Mouse (Mus musculus) spleen, adult 10 weeks (tissue): ENCODE data around the gene Shisal2b. TPM values are rescaled to one million over a fixed set of nuclear protein-coding genes. Genes with fewer than 3 reads are reported as not detected.

Experiments used
- polyA plus RNA-seq: library from polyadenylated mRNA; stranded (reverse); fragments of 350-450 nt; fragmentation: Illumina TruSeq; extraction: RNeasy Lipid Tissue Mini Kit (QIAGEN cat#74804); gene quantifications from one replicate; pipeline ENCODE4 v1.2.3, GENCODE M21; 2015; ENCODE audit warnings: low replicate concordance; ENCODE audit not compliant: insufficient read depth

Gene Shisal2b
- polyA plus RNA-seq, result not detected

DNA sequence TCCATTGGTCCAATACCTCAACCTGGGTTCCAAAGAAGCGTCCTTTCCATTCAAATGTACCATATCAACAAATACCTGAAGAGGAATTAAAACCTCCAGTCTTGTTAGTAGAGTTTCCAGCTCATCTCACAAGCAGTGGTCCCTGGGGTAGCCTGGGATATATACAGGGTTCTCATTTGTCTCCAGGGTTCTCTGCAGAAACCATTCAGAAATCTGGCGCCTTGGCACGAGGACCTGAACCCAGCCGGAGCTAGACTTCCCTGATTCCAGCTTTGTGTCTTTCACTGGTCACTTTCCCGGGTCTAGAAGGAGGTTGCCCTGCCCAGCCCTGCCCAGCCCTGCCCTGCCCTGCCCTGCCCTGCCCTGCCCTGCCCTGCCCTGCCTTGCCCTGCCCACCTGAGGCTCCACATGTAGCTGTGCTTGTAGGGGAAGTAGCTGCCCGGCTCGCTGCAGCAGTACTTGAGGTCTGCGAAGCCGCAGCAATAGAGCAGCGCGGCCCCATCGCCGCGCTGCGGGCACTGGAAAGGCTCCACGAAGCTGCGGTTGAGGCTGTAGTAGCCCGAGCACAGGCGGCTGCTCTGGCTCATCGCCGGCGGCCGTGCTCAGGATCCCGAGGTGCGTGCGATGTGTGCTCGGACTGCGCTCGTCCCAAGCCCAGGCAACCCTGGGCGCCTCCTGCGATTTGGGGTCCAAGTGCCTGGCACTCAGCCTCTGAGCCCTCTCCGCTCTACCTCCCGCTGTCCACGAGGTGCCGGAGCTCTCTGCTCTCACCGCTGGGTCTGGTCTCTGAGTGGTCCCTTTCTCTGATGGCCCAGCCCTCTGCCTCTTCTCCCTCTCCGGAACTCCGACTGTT, at the start of gene Shisal2b:
Shisal2b (minus strand) TSS at position 767 of the 853 bp plus-strand sequence.

DNA sequence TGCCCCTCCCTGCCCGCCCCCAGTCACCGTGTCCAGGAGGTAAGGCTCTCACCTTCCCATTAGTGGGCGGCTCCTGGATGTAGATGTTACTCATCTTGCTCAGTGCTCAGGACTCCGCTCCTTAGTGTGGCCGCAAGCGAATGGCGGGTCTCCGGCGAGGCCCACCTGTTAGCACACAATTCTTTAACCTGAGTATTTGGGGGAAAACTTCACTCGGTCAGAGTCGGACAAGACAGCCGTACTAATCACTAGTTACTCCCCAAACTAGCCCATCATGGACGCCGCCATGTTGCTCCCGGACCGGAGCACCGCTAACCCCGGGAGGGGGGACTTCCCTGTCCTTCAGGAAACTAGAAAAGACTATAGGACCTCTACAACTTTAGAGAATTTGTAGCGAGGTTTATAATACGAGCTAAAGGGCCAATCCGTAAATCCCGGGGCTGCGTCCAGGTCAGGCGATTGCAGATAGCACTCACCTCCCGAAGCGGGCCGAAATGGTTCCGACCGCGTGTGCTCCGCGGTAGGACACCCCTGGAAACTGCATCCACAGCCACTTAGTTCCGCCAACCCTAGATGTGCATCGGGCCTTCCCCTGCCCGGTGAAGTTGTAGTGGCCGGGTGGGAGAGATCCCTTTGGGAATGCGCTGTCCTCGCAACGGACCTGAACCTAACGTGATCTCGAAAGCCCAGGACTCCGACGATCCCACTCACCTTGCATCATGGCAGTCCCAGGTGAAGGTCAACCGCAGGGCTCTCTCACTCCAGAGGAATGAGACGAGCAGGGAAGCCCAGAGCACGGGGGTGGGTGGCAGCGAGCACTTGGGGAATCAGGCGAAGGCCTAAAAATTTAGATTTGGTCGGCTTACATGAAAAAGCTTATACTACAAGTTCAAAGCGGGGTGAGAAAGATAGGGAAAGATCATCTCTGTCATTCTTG, 46.8 kb downstream of the Shisal2b start, which contains the start of gene Cwc27:
Cwc27 (minus strand) TSS at position 508 of the 937 bp plus-strand sequence.

Other genes with a start within 250 kb of the Shisal2b start
- gene Srek1ip1, start 71.4 kb downstream of the Shisal2b start, polyA plus RNA-seq, result 20.1 TPM
- 24.4 TPM for gene Cwc27, start 46.8 kb downstream of the Shisal2b start, polyA plus RNA-seq
- gene Rgs7bp, start 191.0 kb upstream of the Shisal2b start, polyA plus RNA-seq, result 1.8 TPM
- gene 4933425L06Rik, start 218.2 kb upstream of the Shisal2b start, polyA plus RNA-seq, result not detected